Mouse (Mus musculus): ENCODE data around the gene Fgfrl1.

GRCm38 (mm10) chr5:108743856-108744255, 51.7 kb downstream of the Fgfrl1 start:
- TF ChIP-seq POLR2A (IDR thresholded peaks at IDR 0.05; ENCODE audit: insufficient read length, low read depth) (no peak), E2F4 (IDR thresholded peaks at IDR 0.05; ENCODE audit: insufficient read depth) (no peak), POLR2AphosphoS2 (IDR thresholded peaks at IDR 0.05; ENCODE audit: insufficient read length, low read depth) (no peak), USF1 (IDR thresholded peaks at IDR 0.05; ENCODE audit: low read depth) (no peak), CEBPB (IDR thresholded peaks at IDR 0.05; ENCODE audit: insufficient read depth, poor library complexity, severe bottlenecking) (no peak), MAX (IDR thresholded peaks at IDR 0.05; ENCODE audit: low read depth) (no peak)

Measured in myocyte (in vitro differentiated cells).